Mouse (Mus musculus): ENCODE data around the gene Tnrc6b.

DNA sequence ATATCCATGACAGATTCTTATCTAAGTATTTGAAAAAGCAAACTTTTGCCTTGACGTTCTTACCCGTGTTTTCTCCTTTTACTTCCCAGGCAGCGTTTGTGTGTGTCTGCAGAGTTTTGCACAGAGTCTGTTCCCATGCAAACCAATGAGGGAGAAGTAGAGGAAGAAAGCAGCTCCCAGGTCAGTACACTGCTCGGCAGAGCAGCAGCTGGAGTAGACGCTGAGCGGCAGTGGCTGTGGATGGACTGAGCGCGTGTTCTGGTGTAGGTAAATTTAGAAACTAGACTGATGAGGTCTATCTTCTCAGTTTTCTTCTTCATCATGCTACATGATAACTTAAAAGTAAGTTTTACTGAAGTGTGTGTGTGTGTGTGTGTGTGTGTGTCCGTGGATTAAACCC, 48.3 kb downstream of the Tnrc6b start:
- TF ChIP-seq GATA1 (IDR thresholded peaks at IDR 0.05; ENCODE audit: low read length): no peak
- no peak for TF ChIP-seq TAL1 (IDR thresholded peaks at IDR 0.05; ENCODE audit: low read length)

Measured in erythroblast, embryonic 14.5 days (primary cell).